Mouse (Mus musculus) spleen, adult 2 months (tissue): Measurements from ENCODE around the gene Sema6d.

Experiments
- CTCF ChIP-seq: fragments of 200-500 bp; IDR thresholded peaks from 2 replicates; pipeline ENCODE4 v1.5.1; 2011; ENCODE audit warnings: mild to moderate bottlenecking, inconsistent platforms; ENCODE audit not compliant: insufficient read depth, insufficient read length, insufficient replicate concordance; ENCODE audit errors: extremely low read depth
- POLR2A ChIP-seq: fragments of 200-500 bp; IDR thresholded peaks from 2 replicates; pipeline ENCODE4 v1.6.1; 2011; ENCODE audit warnings: low read depth, low read length, inconsistent platforms

DNA sequence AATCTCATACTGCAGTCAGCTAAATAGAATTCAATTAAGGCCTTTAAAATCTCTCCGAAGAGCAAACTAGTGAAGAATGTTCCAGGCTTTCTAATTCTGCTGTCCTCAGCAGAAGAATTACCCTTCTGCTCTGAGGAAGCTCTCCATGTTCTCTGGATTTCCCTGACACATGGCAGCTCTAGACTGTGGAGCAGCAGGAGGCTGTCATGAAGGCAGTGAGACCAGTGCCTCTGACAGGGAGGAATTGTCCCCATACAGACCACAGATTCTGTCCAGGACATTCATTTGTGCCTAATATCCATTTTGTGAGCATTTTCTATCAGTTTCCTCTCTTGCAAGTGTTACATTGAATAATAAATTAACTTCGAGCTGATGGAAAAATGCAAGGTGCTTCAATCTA, 99.5 kb downstream of the Sema6d start:
- no peak for TF ChIP-seq POLR2A
- TF ChIP-seq CTCF, result no peak
